Comparison of ENCODE assay signal across 8 mouse cellular contexts in genomic region chr11:75768091-75768989, GRCm38 (mm10). TPM values are rescaled to one million over a fixed set of nuclear protein-coding genes. Genes with fewer than 3 reads are reported as not detected.
A peak's percentile ranks its signal among the peaks of the same experiment; 100 is the strongest.
DNase-seq lines count a peak whose midpoint lies in the region; ATAC-seq and TF ChIP-seq lines count a peak whose summit lies in the region.

No protein-coding gene starts in this region.

- WGBS in heart, embryonic 13.5 days, result 58% methylated on average over 6 of the region's 6 CpGs
- 63% methylated on average over 6 of the region's 6 CpGs for WGBS in midbrain, embryonic 13.5 days
- WGBS in midbrain, embryonic 14.5 days, result 59% methylated on average over 6 of the region's 6 CpGs
- WGBS in intestine, postnatal 0 days, result 42% methylated on average over 6 of the region's 6 CpGs
- 48% methylated on average over 6 of the region's 6 CpGs for WGBS in stomach, embryonic 15.5 days

- intact Hi-C loops in heart, postnatal 36 days (cut with DNase I), result loop anchor here (5.0 to 10.0 kb wide), 2 partner anchors 61 to 636 kb away; partner anchors contain the start of gene Timm22

- no peak overlapping the region for H3K4me3 ChIP-seq in heart, embryonic 13.5 days
- no peak overlapping the region for H3K4me3 ChIP-seq in midbrain, embryonic 13.5 days (replicated peaks)
- H3K4me3 ChIP-seq in midbrain, embryonic 14.5 days (replicated peaks; ENCODE audit: low read depth, low read length), result no peak overlapping the region
- H3K4me3 ChIP-seq in intestine, postnatal 0 days (ENCODE audit: low read depth, low read length), result no peak overlapping the region
- no peak overlapping the region for H3K4me3 ChIP-seq in stomach, embryonic 15.5 days (replicated peaks)

- H3K27ac ChIP-seq in heart, embryonic 13.5 days (replicated peaks), result peak overlapping the region; percentile 25; the same call in 1 of the 2 replicates
- peak overlapping the region; percentile 15; the same call in 1 of the 2 replicates for H3K27ac ChIP-seq in midbrain, embryonic 13.5 days
- no peak overlapping the region for H3K27ac ChIP-seq in midbrain, embryonic 14.5 days (replicated peaks; ENCODE audit: low read depth, low read length)
- no peak overlapping the region for H3K27ac ChIP-seq in intestine, postnatal 0 days (ENCODE audit: low read depth, low read length)
- H3K27ac ChIP-seq in stomach, embryonic 15.5 days, result peak overlapping the region; percentile 48; the same call in 1 of the 2 replicates

- peak overlapping the region; percentile 60 for H3K4me2 ChIP-seq in heart, embryonic 13.5 days
- H3K4me2 ChIP-seq in midbrain, embryonic 13.5 days (replicated peaks), result no peak overlapping the region
- no peak overlapping the region for H3K4me2 ChIP-seq in midbrain, embryonic 14.5 days (ENCODE audit: low read length)
- peak overlapping the region; percentile 59 for H3K4me2 ChIP-seq in intestine, postnatal 0 days (replicated peaks; ENCODE audit: low read depth)
- peak overlapping the region; percentile 45; the same call in 1 of the 2 replicates for H3K4me2 ChIP-seq in stomach, embryonic 15.5 days

- no peak for ATAC-seq in heart, embryonic 13.5 days (ENCODE audit: extremely low read depth, insufficient number of reproducible peaks, low FRiP score, low TSS enrichment)
- no peak for ATAC-seq in midbrain, embryonic 13.5 days
- ATAC-seq in midbrain, embryonic 14.5 days (ENCODE audit: low FRiP score, low TSS enrichment), result no peak
- no peak for ATAC-seq in intestine, postnatal 0 days
- no peak for ATAC-seq in stomach, embryonic 15.5 days (ENCODE audit: insufficient read depth, low FRiP score, low read depth)

- DNase-seq in heart, postnatal 36 days, result no peak
- no peak for DNase-seq in midbrain, embryonic 14.5 days
- DNase-seq in adrenal gland, postnatal 10 days, result no peak
- DNase-seq in ovary, adult 18-20 months (ENCODE audit: low spot score), result no peak

- peaks cover 2% of the 10 kb centered on the region; the same call in 1 of the 2 replicates for H3K27me3 ChIP-seq in heart, embryonic 13.5 days (replicated peaks)
- no peaks in the 10 kb centered on the region for H3K27me3 ChIP-seq in midbrain, embryonic 13.5 days
- H3K27me3 ChIP-seq in midbrain, embryonic 14.5 days (ENCODE audit: control insufficient read depth, insufficient read depth, low read length), result no peaks in the 10 kb centered on the region
- H3K27me3 ChIP-seq in intestine, postnatal 0 days (replicated peaks; ENCODE audit: control insufficient read depth, insufficient read depth, low read length), result no peaks in the 10 kb centered on the region
- H3K27me3 ChIP-seq in stomach, embryonic 15.5 days (replicated peaks), result no peaks in the 10 kb centered on the region

- H3K9me3 ChIP-seq in heart, embryonic 13.5 days, result no peaks in the 10 kb centered on the region
- H3K9me3 ChIP-seq in midbrain, embryonic 13.5 days, result no peaks in the 10 kb centered on the region
- no peaks in the 10 kb centered on the region for H3K9me3 ChIP-seq in midbrain, embryonic 14.5 days (ENCODE audit: control insufficient read depth, low read length)
- H3K9me3 ChIP-seq in intestine, postnatal 0 days (ENCODE audit: control insufficient read depth), result no peaks in the 10 kb centered on the region
- H3K9me3 ChIP-seq in stomach, embryonic 15.5 days, result no peaks in the 10 kb centered on the region

- no peak for TF ChIP-seq CTCF in intestine, postnatal 0 days (IDR thresholded peaks at IDR 0.05; ENCODE audit: low read depth)

- H3K4me1 ChIP-seq in heart, embryonic 13.5 days, result peaks cover 17% of the 10 kb centered on the region
- peaks cover 10% of the 10 kb centered on the region for H3K4me1 ChIP-seq in midbrain, embryonic 13.5 days (replicated peaks)
- no peaks in the 10 kb centered on the region for H3K4me1 ChIP-seq in midbrain, embryonic 14.5 days (ENCODE audit: control insufficient read depth, insufficient read depth, low read length)
- no peaks in the 10 kb centered on the region for H3K4me1 ChIP-seq in intestine, postnatal 0 days (replicated peaks; ENCODE audit: control insufficient read depth, insufficient read depth, low read length)
- H3K4me1 ChIP-seq in stomach, embryonic 15.5 days, result peaks cover 3% of the 10 kb centered on the region; the same call in 1 of the 2 replicates

- H3K36me3 ChIP-seq in heart, embryonic 13.5 days, result peaks cover 49% of the 10 kb centered on the region
- H3K36me3 ChIP-seq in midbrain, embryonic 13.5 days, result peaks cover 37% of the 10 kb centered on the region
- H3K36me3 ChIP-seq in midbrain, embryonic 14.5 days (ENCODE audit: control insufficient read depth, insufficient read depth, low read length), result peaks cover 37% of the 10 kb centered on the region
- H3K36me3 ChIP-seq in intestine, postnatal 0 days (ENCODE audit: control insufficient read depth, insufficient read depth), result peaks cover 37% of the 10 kb centered on the region
- peaks cover 17% of the 10 kb centered on the region for H3K36me3 ChIP-seq in stomach, embryonic 15.5 days

- no peak overlapping the region for H3K9ac ChIP-seq in heart, embryonic 13.5 days
- no peak overlapping the region for H3K9ac ChIP-seq in midbrain, embryonic 13.5 days (replicated peaks)
- no peak overlapping the region for H3K9ac ChIP-seq in midbrain, embryonic 14.5 days (replicated peaks; ENCODE audit: low read length)
- no peak overlapping the region for H3K9ac ChIP-seq in intestine, postnatal 0 days (ENCODE audit: low read depth, low read length)
- no peak overlapping the region for H3K9ac ChIP-seq in stomach, embryonic 15.5 days

RNA-seq across cellular contexts. Expression of gene Doc2b, which starts 27.5 kb away (rescaled TPM):
- 0.23 and 0.32 TPM in 2 replicates for polyA plus RNA-seq in heart, embryonic 13.5 days (2015; fragmentation: Nextera tagmentation; extraction: Ambion mirVana)
- under 1 TPM; 0.46 to 0.61 TPM for total RNA-seq in heart, postnatal 36 days (2021)
- polyA plus RNA-seq in midbrain, embryonic 13.5 days (2015; fragmentation: Nextera tagmentation; extraction: Ambion mirVana), result 1.0 and 1.1 TPM in 2 replicates
- 3.5 and 5.3 TPM in 2 replicates for polyA plus RNA-seq in midbrain, embryonic 14.5 days (2014; fragmentation: Nextera tagmentation; extraction: Ambion mirVana)
- 0.72 TPM in 2 replicates for polyA plus RNA-seq in intestine, postnatal 0 days (2015; fragmentation: Nextera tagmentation; extraction: Ambion mirVana)
- polyA plus RNA-seq in stomach, embryonic 15.5 days (2015; fragmentation: Nextera tagmentation; extraction: Ambion mirVana), result 1.4 and 1.5 TPM in 2 replicates
- total RNA-seq in adrenal gland, postnatal 10 days (2021), result 10 to 100 TPM; 13.6 to 20.3 TPM

RNA-seq across cellular contexts. Expression of gene Ywhae, which starts 35.7 kb away (rescaled TPM):
- polyA plus RNA-seq in heart, embryonic 13.5 days (2015; fragmentation: Nextera tagmentation; extraction: Ambion mirVana), result 681 and 729 TPM in 2 replicates
- total RNA-seq in heart, postnatal 36 days (2021), result 100 to 1,000 TPM; 561 to 563 TPM
- polyA plus RNA-seq in midbrain, embryonic 13.5 days (2015; fragmentation: Nextera tagmentation; extraction: Ambion mirVana), result 1,420 and 1,493 TPM in 2 replicates
- polyA plus RNA-seq in midbrain, embryonic 14.5 days (2014; fragmentation: Nextera tagmentation; extraction: Ambion mirVana), result 1,339 and 1,573 TPM in 2 replicates
- polyA plus RNA-seq in intestine, postnatal 0 days (2015; fragmentation: Nextera tagmentation; extraction: Ambion mirVana), result 365 and 373 TPM in 2 replicates
- polyA plus RNA-seq in stomach, embryonic 15.5 days (2015; fragmentation: Nextera tagmentation; extraction: Ambion mirVana), result 701 and 790 TPM in 2 replicates
- total RNA-seq in adrenal gland, postnatal 10 days (2021), result 100 to 1,000 TPM; 591 to 594 TPM

Comparison
In these comparisons a context has a peak if more than half of its experiments do, and no peak if none do; other contexts are left out.
1. H3K27ac ChIP-seq: peak in heart, embryonic 13.5 days (single experiment), midbrain, embryonic 13.5 days (single experiment) and stomach, embryonic 15.5 days (single experiment); none in midbrain, embryonic 14.5 days (single experiment) and intestine, postnatal 0 days (single experiment).
2. H3K4me2 ChIP-seq: peak in heart, embryonic 13.5 days (single experiment), intestine, postnatal 0 days (single experiment) and stomach, embryonic 15.5 days (single experiment); none in midbrain, embryonic 13.5 days (single experiment) and midbrain, embryonic 14.5 days (single experiment).